Mouse (Mus musculus) cerebellum, adult 2 months (tissue): ENCODE results near the gene Piezo1.

Experiments used
- CTCF ChIP-seq: fragments of 200-500 bp; IDR thresholded peaks from 2 replicates; pipeline ENCODE4 v1.5.1; 2011; ENCODE audit warnings: low read depth, mild to moderate bottlenecking, control low read depth, low read length, moderate library complexity, borderline replicate concordance; ENCODE audit not compliant: insufficient read depth
- POLR2A ChIP-seq: fragments of 200-500 bp; IDR thresholded peaks from 2 replicates; pipeline ENCODE4 v1.6.1; 2011; ENCODE audit warnings: low read length, control low read depth, borderline replicate concordance; ENCODE audit not compliant: insufficient read depth

- no peak for TF ChIP-seq POLR2A
- TF ChIP-seq CTCF: no peak
Measured at GRCm38 (mm10) chr8:122580926-122581325, 29.8 kb upstream of the Piezo1 start.
